Mouse (Mus musculus) monocyte, adult 5-6 weeks (primary cell): ENCODE results near the gene Nop9. TPM values are rescaled to one million over a fixed set of nuclear protein-coding genes. Genes with fewer than 3 reads are reported as not detected.

Source experiments
- ATAC-seq: fragments of 153-309, 156-312 bp; replicated peaks from 2 replicates; pipeline ENCODE4 v1.8.0; 2017; ENCODE audit warnings: mild to moderate bottlenecking; ENCODE audit not compliant: low TSS enrichment, insufficient number of reproducible peaks, severe bottlenecking, poor library complexity, low FRiP score
- total RNA-seq: library from RNA; stranded (forward); fragments of 200-1000, 200-491, 200-594 nt; gene quantifications from 3 replicates; pipeline ENCODE4 v1.2.3, GENCODE M21; 2017

The Nop9 gene
- total RNA-seq, 1 experiment from 2014 or later: 11.9 TPM

DNA sequence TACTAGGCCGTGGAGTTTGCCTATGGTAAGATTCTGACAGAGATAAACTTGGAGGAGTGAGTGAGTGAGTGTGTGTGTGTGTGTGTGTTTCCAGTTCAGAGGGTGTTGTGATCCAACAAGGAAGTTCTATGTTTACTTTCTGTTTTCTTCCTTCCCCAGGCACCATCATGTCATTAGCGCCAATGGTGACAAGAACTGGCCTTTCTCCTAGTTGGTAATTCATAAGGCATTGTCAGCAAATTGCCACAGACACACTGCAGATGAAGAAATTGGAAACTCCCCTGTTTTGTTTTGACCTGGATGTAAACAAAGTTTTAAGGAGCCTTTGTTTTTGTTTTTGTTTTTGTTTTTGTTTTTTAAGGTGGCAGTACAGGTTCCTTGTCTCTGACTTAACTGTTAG lies 48.0 kb downstream of the Nop9 start:
- ATAC-seq: no peak

DNA sequence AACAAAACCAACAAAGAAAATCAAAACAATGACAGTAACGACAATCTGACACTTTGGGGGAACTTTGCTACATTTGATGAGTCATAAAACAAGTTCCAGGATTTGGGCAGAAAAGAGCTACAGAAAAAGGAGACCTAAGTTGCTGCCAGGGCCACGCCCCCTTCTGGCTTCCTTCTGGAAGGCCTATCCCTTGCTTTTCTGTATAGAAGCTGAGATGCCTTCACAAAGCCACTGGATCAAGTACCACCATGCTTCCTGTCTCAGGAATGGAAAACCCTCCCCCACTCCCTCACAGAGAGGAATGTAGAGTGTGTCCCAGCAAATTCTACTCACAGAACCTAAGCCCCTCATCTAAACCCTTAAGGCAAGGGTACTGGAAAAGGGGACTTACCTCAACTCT lies 48.5 kb downstream of the Nop9 start:
- ATAC-seq: no peak

DNA sequence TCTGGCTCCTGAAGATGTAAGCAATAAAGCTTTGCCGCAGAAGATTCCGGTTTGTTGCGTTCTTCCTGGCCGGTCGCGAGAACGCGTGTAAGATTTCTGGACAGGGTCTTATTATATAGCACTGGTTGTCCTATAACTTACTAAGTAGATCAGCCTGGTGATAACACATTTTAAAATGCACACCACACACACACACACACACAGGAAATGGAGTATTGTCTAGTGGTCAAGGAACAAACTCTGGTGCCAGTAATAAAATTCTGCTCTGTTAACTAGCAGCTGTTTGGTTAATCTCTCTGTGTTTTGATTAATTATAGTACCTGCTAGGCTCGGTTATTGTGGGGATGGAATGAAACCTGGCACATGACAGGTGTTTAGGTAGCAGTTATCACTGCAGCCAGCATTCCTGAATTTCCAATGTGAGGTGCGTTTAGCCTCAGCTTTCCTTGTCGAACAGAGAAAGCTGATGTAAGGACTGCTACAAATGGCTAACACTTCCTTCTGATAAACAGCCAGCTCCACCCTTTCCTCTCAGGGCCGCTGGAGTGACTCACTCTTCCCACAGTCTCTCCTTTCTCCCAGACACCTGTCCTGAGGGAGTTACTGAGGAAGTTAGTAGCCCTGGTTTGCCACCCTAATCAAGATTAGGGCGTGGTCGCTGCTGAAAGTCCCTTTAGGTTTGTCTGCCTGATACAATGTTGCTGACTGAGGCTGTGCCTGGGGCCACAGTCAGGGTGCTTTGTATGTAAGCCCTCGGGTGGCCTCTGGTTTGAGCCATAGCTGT lies 50.1 kb downstream of the Nop9 start:
- no peak for ATAC-seq

Other genes with a start within 250 kb of the Nop9 start
- not detected in 3 replicates for gene Cpne6, start 235.2 kb upstream of the Nop9 start, total RNA-seq
- gene Nrl, start 220.7 kb upstream of the Nop9 start, total RNA-seq: not detected in 3 replicates
- gene Pck2, start 205.4 kb upstream of the Nop9 start, total RNA-seq: 17.3 to 21.1 TPM (median 18.2 TPM) in 3 replicates
- gene Dcaf11, start 185.7 kb upstream of the Nop9 start, total RNA-seq: 70.5 to 154 TPM (median 91.7 TPM) in 3 replicates
- 1.7 to 11.4 TPM in 2 of 3 replicates, not detected in the other for gene A730061H03Rik, start 185.3 kb upstream of the Nop9 start, total RNA-seq
- not detected in 3 replicates for gene Fitm1, start 170.1 kb upstream of the Nop9 start, total RNA-seq
- 318 to 422 TPM (median 336 TPM) in 3 replicates for gene Psme1, start 167.6 kb upstream of the Nop9 start, total RNA-seq
- 10.5 to 13.0 TPM (median 12.1 TPM) in 3 replicates for gene Emc9, start 160.4 kb upstream of the Nop9 start, total RNA-seq
- gene Psme2, start 154.6 kb upstream of the Nop9 start, total RNA-seq: 275 to 334 TPM (median 300 TPM) in 3 replicates
- 25.1 to 38.5 TPM (median 38.4 TPM) in 3 replicates for gene Rnf31, start 154.0 kb upstream of the Nop9 start, total RNA-seq
- 76.6 to 92.0 TPM (median 77.4 TPM) in 3 replicates for gene Irf9, start 142.1 kb upstream of the Nop9 start, total RNA-seq
- gene Rec8, start 127.7 kb upstream of the Nop9 start, total RNA-seq: 3.1 to 4.4 TPM (median 3.4 TPM) in 3 replicates
- gene Ipo4, start 109.7 kb upstream of the Nop9 start, total RNA-seq: 3.7 to 13.4 TPM (median 11.8 TPM) in 3 replicates
- 1.9 to 2.0 TPM in 2 of 3 replicates, not detected in the other for gene Gm49378, start 107.8 kb upstream of the Nop9 start, total RNA-seq
- 49.4 to 58.5 TPM (median 55.5 TPM) in 3 replicates for gene Tm9sf1, start 101.9 kb upstream of the Nop9 start, total RNA-seq
- gene Tssk4, start 95.5 kb upstream of the Nop9 start, total RNA-seq: 0.58 TPM in 1 of 3 replicates, not detected in the others
- gene Mdp1, start 85.2 kb upstream of the Nop9 start, total RNA-seq: 41.8 to 53.9 TPM (median 42.8 TPM) in 3 replicates
- gene Gmpr2, start 73.8 kb upstream of the Nop9 start, total RNA-seq: 24.7 to 33.1 TPM (median 25.6 TPM) in 3 replicates
- 224 to 272 TPM (median 230 TPM) in 3 replicates for gene Nedd8, start 73.6 kb upstream of the Nop9 start, total RNA-seq
- gene Tinf2, start 63.9 kb upstream of the Nop9 start, total RNA-seq: 42.6 to 96.3 TPM (median 46.5 TPM) in 3 replicates
- gene Tgm1, start 31.8 kb upstream of the Nop9 start, total RNA-seq: 0.49 to 4.7 TPM (median 1.5 TPM) in 3 replicates
- gene Rabggta, start 23.4 kb upstream of the Nop9 start, total RNA-seq: 19.8 to 29.6 TPM (median 20.8 TPM) in 3 replicates
- gene Dhrs1, start within 50 bp of the Nop9 start, total RNA-seq: 23.7 to 32.1 TPM (median 30.6 TPM) in 3 replicates
- 1.0 to 1.3 TPM in 2 of 3 replicates, not detected in the other for gene Cideb, start 12.8 kb downstream of the Nop9 start, total RNA-seq
- 0.10 to 1.2 TPM (median 0.29 TPM) in 3 replicates for gene Ltb4r2, start 15.7 kb downstream of the Nop9 start, total RNA-seq
- 14.5 to 27.0 TPM (median 18.8 TPM) in 3 replicates for gene Ltb4r1, start 20.3 kb downstream of the Nop9 start, total RNA-seq
- 2.2 to 4.2 TPM (median 2.5 TPM) in 3 replicates for gene Adcy4, start 38.4 kb downstream of the Nop9 start, total RNA-seq
- 18.7 to 37.5 TPM (median 30.9 TPM) in 3 replicates for gene Ripk3, start 43.2 kb downstream of the Nop9 start, total RNA-seq
- not detected in 3 replicates for gene Nfatc4, start 77.5 kb downstream of the Nop9 start, total RNA-seq
- 0.10 to 0.75 TPM (median 0.49 TPM) in 3 replicates for gene Nynrin, start 108.3 kb downstream of the Nop9 start, total RNA-seq
- gene Cbln3, start 138.7 kb downstream of the Nop9 start, total RNA-seq: 0.38 TPM in 1 of 3 replicates, not detected in the others
- 72.1 to 108 TPM (median 80.9 TPM) in 3 replicates for gene Khnyn, start 139.3 kb downstream of the Nop9 start, total RNA-seq
- gene Sdr39u1, start 154.6 kb downstream of the Nop9 start, total RNA-seq: 3.1 to 12.3 TPM (median 6.2 TPM) in 3 replicates
- 136 to 337 TPM (median 173 TPM) in 3 replicates for gene Cma1, start 199.0 kb downstream of the Nop9 start, total RNA-seq
- gene Cma2, start 205.3 kb downstream of the Nop9 start, total RNA-seq: not detected in 3 replicates